Mouse (Mus musculus): ENCODE data around the gene Nbr1.

DNA sequence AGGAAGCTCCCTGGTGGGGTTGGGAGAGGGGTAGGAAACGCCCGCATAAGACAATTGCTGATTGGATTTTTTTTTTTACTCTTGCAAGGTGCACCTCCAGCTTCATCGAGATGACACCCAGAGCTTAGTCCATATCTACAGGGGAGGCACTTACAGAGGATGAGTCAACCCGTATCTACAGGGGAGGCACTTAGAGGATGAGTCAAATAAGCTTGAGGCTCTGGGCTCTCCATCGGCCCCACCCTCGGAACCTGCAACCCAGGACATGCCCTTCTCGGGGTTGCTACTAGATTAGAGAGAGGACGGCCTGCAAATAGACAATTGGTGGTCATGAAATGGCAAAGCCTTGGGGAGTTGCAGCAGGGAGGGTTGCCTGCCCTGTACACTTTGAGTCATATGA is 64.2 kb downstream of the Nbr1 start:
- TF ChIP-seq EP300 (IDR thresholded peaks at IDR 0.05; ENCODE audit: insufficient read depth, low read depth, low read length) (no peak), CTCF (IDR thresholded peaks at IDR 0.05) (no peak)

Measured in heart, adult 2 months (tissue).